Mouse (Mus musculus): ENCODE data around the gene Nfat5. TPM values are rescaled to one million over a fixed set of nuclear protein-coding genes. Genes with fewer than 3 reads are reported as not detected.

Nfat5 gene
- polyA plus RNA-seq, 1 experiment from 2014 or later, result 12.0 TPM

- Histone ChIP-seq H3K4me2 (replicated peaks) (no peak overlapping the region), H3K27me3 (ENCODE audit: control insufficient read depth, insufficient read depth, low read length) (no peaks in the 10 kb centered on the region), H3K27ac (no peak overlapping the region), H3K4me1 (replicated peaks; ENCODE audit: control insufficient read depth, insufficient read depth, low read length) (no peaks in the 10 kb centered on the region), H3K9ac (no peak overlapping the region), H3K9me3 (ENCODE audit: control insufficient read depth, low read length) (no peaks in the 10 kb centered on the region), H3K36me3 (replicated peaks; ENCODE audit: control insufficient read depth, insufficient read depth) (no peaks in the 10 kb centered on the region; the same call in 1 of the 2 replicates), H3K4me3 (replicated peaks; ENCODE audit: low read length) (no peak overlapping the region)
- DNase-seq (ENCODE audit: low spot score) (no peak), ATAC-seq (ENCODE audit: low FRiP score) (no peak)
- WGBS, result 80% methylated on average over 1 of the region's 1 CpGs
These were observed 36.3 kb downstream of the Nfat5 start for GRCm38 (mm10) chr8:107329595-107329994.

DNA sequence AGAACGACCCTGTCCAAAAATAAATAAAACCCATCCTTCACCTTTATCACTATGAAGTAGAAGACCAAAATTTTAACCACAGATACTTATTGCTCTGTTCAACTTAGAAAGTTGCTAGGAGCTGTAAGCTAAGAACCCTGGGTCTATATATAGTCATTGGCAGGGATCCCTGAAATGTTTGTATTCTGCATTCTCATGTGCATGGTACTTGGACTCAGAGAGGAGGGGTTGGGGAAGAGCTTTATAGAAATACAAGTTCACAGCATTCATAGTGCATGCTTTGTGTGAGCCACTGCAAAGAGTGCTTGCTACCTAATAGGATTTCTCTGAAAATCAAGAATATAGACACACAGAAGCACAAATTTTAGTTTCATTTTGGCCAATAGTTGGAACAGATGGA, 43.2 kb downstream of the Nfat5 start:
- no peaks in the 10 kb centered on the region for H3K27me3 ChIP-seq (ENCODE audit: control insufficient read depth, insufficient read depth, low read length)
- H3K4me3 ChIP-seq (replicated peaks; ENCODE audit: low read length), result no peak overlapping the region
- no peak overlapping the region for H3K4me2 ChIP-seq (replicated peaks)
- H3K36me3 ChIP-seq (replicated peaks; ENCODE audit: control insufficient read depth, insufficient read depth), result peaks cover 16% of the 10 kb centered on the region; the same call in 1 of the 2 replicates
- no peak overlapping the region for H3K27ac ChIP-seq
- H3K9ac ChIP-seq, result no peak overlapping the region
- no peak for DNase-seq (ENCODE audit: low spot score)
- H3K4me1 ChIP-seq (replicated peaks; ENCODE audit: control insufficient read depth, insufficient read depth, low read length), result no peaks in the 10 kb centered on the region
- no peak for ATAC-seq (ENCODE audit: low FRiP score)
- no peaks in the 10 kb centered on the region for H3K9me3 ChIP-seq (ENCODE audit: control insufficient read depth, low read length)
- WGBS, result 96% methylated on average over 1 of the region's 1 CpGs

DNA sequence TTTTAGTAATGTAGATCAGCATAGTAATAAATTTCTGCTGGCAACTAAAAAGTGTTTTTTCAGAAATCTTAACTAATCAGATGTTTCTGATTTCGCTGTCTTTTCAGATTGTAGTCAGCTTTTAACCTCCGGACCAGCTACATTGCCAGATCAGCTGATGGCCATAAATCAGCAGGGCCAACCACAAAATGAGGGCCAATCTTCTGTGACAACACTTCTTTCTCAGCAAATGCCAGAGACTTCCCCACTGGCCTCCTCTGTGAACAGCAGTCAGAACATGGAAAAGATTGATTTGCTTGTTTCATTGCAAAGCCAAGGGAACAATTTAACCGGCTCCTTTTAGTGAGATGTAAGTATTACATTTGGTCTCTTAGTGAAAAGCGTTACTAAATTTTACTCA, 77.0 kb downstream of the Nfat5 start:
- H3K4me2 ChIP-seq (replicated peaks), result no peak overlapping the region
- H3K4me3 ChIP-seq (replicated peaks; ENCODE audit: low read length), result no peak overlapping the region
- WGBS, result 95% methylated on average over 4 of the region's 4 CpGs
- no peaks in the 10 kb centered on the region for H3K9me3 ChIP-seq (ENCODE audit: control insufficient read depth, low read length)
- H3K9ac ChIP-seq, result no peak overlapping the region
- DNase-seq (ENCODE audit: low spot score) (no peak), ATAC-seq (ENCODE audit: low FRiP score) (no peak)
- no peaks in the 10 kb centered on the region for H3K27me3 ChIP-seq (ENCODE audit: control insufficient read depth, insufficient read depth, low read length)
- H3K4me1 ChIP-seq (replicated peaks; ENCODE audit: control insufficient read depth, insufficient read depth, low read length), result no peaks in the 10 kb centered on the region
- peaks cover 82% of the 10 kb centered on the region for H3K36me3 ChIP-seq (replicated peaks; ENCODE audit: control insufficient read depth, insufficient read depth)
- no peak overlapping the region for H3K27ac ChIP-seq

DNA sequence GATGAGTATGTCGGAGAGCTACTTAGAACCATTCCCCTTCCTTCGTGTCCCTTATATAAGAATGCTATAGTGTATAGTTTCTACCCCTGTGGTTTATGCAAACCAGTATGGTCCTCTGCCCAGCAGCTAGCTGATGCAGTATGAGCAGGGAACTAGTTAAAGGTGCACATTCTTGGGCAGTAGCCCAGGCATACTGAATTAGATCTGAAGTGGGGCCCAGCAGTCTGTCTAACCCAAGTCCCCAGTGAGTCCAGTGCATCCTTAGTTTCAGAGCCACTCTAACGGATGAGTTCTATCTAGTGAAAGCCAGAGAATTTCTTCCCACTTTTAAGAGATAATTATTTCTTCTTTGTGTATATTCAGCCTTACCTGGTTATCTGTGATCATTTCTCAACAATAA, 84.1 kb downstream of the Nfat5 start:
- no peak for DNase-seq (ENCODE audit: low spot score)
- peaks cover 40% of the 10 kb centered on the region for H3K36me3 ChIP-seq (replicated peaks; ENCODE audit: control insufficient read depth, insufficient read depth)
- no peak overlapping the region for H3K4me2 ChIP-seq (replicated peaks)
- no peaks in the 10 kb centered on the region for H3K9me3 ChIP-seq (ENCODE audit: control insufficient read depth, low read length)
- H3K27ac ChIP-seq, result no peak overlapping the region
- 93% methylated on average over 3 of the region's 3 CpGs for WGBS
- H3K4me3 ChIP-seq (replicated peaks; ENCODE audit: low read length), result no peak overlapping the region
- H3K27me3 ChIP-seq (ENCODE audit: control insufficient read depth, insufficient read depth, low read length), result no peaks in the 10 kb centered on the region
- no peaks in the 10 kb centered on the region for H3K4me1 ChIP-seq (replicated peaks; ENCODE audit: control insufficient read depth, insufficient read depth, low read length)
- no peak overlapping the region for H3K9ac ChIP-seq
- no peak for ATAC-seq (ENCODE audit: low FRiP score)

DNA sequence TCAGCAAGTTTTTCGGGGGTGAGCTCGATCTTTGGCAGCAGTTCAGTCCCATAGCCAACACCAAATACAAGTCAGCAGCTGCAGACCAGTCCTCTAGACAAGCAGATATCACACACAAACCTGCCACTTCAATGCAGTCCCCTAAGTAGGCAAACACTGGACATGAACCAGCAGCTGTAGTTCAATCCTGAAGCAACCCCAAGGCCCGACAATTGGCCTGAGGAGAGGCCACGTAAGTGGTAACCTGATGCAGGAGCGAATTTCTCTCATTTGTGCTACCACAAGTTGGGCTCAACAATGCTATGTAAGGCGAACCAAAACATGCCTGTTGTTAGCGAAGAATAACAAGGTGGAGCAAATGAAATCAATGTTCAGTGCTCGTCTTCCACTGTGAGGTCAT, 87.5 kb downstream of the Nfat5 start:
- WGBS, result 95% methylated on average over 8 of the region's 8 CpGs
- no peaks in the 10 kb centered on the region for H3K9me3 ChIP-seq (ENCODE audit: control insufficient read depth, low read length)

DNA sequence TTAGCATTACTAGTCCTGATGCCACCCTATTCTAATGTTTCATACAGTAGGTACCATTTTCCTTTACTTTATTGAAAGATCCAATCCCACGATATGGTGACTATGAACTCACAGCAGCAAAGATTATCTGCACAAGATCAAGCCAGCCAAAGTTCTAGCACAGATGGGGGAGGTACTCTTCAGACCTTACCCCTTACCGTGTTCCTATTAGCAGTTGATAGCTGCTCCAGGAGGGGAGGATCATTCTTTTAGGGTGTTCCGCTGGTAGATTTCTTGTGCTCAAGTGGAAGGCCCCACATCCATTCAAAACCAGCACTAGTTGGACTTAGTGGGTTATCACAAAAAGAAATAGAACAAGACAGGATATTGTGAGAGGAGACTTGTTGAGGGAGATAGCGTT, 88.4 kb downstream of the Nfat5 start:
- Histone ChIP-seq H3K36me3 (replicated peaks; ENCODE audit: control insufficient read depth, insufficient read depth) (peaks cover 25% of the 10 kb centered on the region), H3K27ac (no peak overlapping the region), H3K27me3 (ENCODE audit: control insufficient read depth, insufficient read depth, low read length) (no peaks in the 10 kb centered on the region), H3K4me3 (replicated peaks; ENCODE audit: low read length) (no peak overlapping the region), H3K9me3 (ENCODE audit: control insufficient read depth, low read length) (no peaks in the 10 kb centered on the region), H3K9ac (no peak overlapping the region), H3K4me1 (replicated peaks; ENCODE audit: control insufficient read depth, insufficient read depth, low read length) (no peaks in the 10 kb centered on the region), H3K4me2 (replicated peaks) (no peak overlapping the region)
- no peak for ATAC-seq (ENCODE audit: low FRiP score)
- WGBS, result 92% methylated on average over 4 of the region's 4 CpGs
- DNase-seq (ENCODE audit: low spot score), result no peak

More for the DNA sequence above, 87.5 kb downstream of the Nfat5 start:
- no peaks in the 10 kb centered on the region for H3K27me3 ChIP-seq (ENCODE audit: control insufficient read depth, insufficient read depth, low read length)
- H3K4me1 ChIP-seq (replicated peaks; ENCODE audit: control insufficient read depth, insufficient read depth, low read length), result no peaks in the 10 kb centered on the region
- DNase-seq (ENCODE audit: low spot score) (no peak), ATAC-seq (ENCODE audit: low FRiP score) (no peak)
- no peak overlapping the region for H3K9ac ChIP-seq
- no peak overlapping the region for H3K27ac ChIP-seq
- peaks cover 25% of the 10 kb centered on the region for H3K36me3 ChIP-seq (replicated peaks; ENCODE audit: control insufficient read depth, insufficient read depth)
- no peak overlapping the region for H3K4me3 ChIP-seq (replicated peaks; ENCODE audit: low read length)
- no peak overlapping the region for H3K4me2 ChIP-seq (replicated peaks)

DNA sequence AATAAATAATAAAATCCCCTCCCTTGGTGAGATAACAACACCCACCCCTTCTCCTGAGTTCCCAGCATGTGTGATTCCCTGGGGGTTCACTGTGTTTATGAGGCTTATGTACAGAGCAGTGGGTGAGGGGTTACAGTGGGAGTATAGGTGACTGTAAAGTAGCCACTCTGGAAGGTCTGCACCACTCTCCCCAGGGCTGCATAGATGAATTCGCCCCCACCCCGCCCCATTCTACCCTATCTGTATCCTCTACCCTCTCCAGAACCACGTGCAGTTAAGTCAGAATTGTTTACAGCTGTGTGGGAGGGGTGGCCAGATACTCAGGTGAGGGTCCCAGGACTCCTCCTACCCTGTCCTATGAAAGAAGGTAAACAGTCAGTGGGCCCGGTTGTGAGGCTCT, 89.6 kb downstream of the Nfat5 start:
- Histone ChIP-seq H3K27me3 (ENCODE audit: control insufficient read depth, insufficient read depth, low read length) (no peaks in the 10 kb centered on the region), H3K36me3 (replicated peaks; ENCODE audit: control insufficient read depth, insufficient read depth) (peaks cover 23% of the 10 kb centered on the region), H3K9me3 (ENCODE audit: control insufficient read depth, low read length) (no peaks in the 10 kb centered on the region), H3K4me2 (replicated peaks) (no peak overlapping the region), H3K9ac (no peak overlapping the region), H3K4me1 (replicated peaks; ENCODE audit: control insufficient read depth, insufficient read depth, low read length) (no peaks in the 10 kb centered on the region), H3K4me3 (replicated peaks; ENCODE audit: low read length) (no peak overlapping the region), H3K27ac (no peak overlapping the region)
- ATAC-seq (ENCODE audit: low FRiP score), result no peak
- DNase-seq (ENCODE audit: low spot score), result no peak
- 81% methylated on average over 4 of the region's 4 CpGs for WGBS

- Histone ChIP-seq H3K9me3 (ENCODE audit: control insufficient read depth, low read length) (no peaks in the 10 kb centered on the region), H3K27ac (no peak overlapping the region), H3K36me3 (replicated peaks; ENCODE audit: control insufficient read depth, insufficient read depth) (peaks cover 7% of the 10 kb centered on the region; the same call in 1 of the 2 replicates), H3K27me3 (ENCODE audit: control insufficient read depth, insufficient read depth, low read length) (no peaks in the 10 kb centered on the region), H3K9ac (no peak overlapping the region), H3K4me2 (replicated peaks) (no peak overlapping the region), H3K4me3 (replicated peaks; ENCODE audit: low read length) (no peak overlapping the region), H3K4me1 (replicated peaks; ENCODE audit: control insufficient read depth, insufficient read depth, low read length) (0 out of 2 replicates have a peak, but pooled peaks cover 3% of the 10 kb centered on the region)
- DNase-seq (ENCODE audit: low spot score) (no peak), ATAC-seq (ENCODE audit: low FRiP score) (no peak)
- WGBS, result 61% methylated on average over 5 of the region's 5 CpGs
These were observed 91.4 kb downstream of the Nfat5 start for GRCm38 (mm10) chr8:107384651-107385050.

GRCm38 (mm10) chr8:107385063-107385462, 91.8 kb downstream of the Nfat5 start:
- Histone ChIP-seq H3K9me3 (ENCODE audit: control insufficient read depth, low read length) (no peaks in the 10 kb centered on the region), H3K27ac (no peak overlapping the region), H3K27me3 (ENCODE audit: control insufficient read depth, insufficient read depth, low read length) (no peaks in the 10 kb centered on the region), H3K4me3 (replicated peaks; ENCODE audit: low read length) (no peak overlapping the region), H3K4me1 (replicated peaks; ENCODE audit: control insufficient read depth, insufficient read depth, low read length) (0 out of 2 replicates have a peak, but pooled peaks cover 3% of the 10 kb centered on the region), H3K36me3 (replicated peaks; ENCODE audit: control insufficient read depth, insufficient read depth) (peaks cover 4% of the 10 kb centered on the region; the same call in 1 of the 2 replicates), H3K9ac (no peak overlapping the region), H3K4me2 (replicated peaks) (no peak overlapping the region)
- 100% methylated on average over 2 of the region's 2 CpGs for WGBS
- DNase-seq (ENCODE audit: low spot score) (no peak), ATAC-seq (ENCODE audit: low FRiP score) (no peak)

- Histone ChIP-seq H3K4me2 (replicated peaks) (no peak overlapping the region), H3K9ac (no peak overlapping the region), H3K36me3 (replicated peaks; ENCODE audit: control insufficient read depth, insufficient read depth) (no peaks in the 10 kb centered on the region), H3K27ac (no peak overlapping the region), H3K9me3 (ENCODE audit: control insufficient read depth, low read length) (no peaks in the 10 kb centered on the region), H3K27me3 (ENCODE audit: control insufficient read depth, insufficient read depth, low read length) (no peaks in the 10 kb centered on the region), H3K4me1 (replicated peaks; ENCODE audit: control insufficient read depth, insufficient read depth, low read length) (0 out of 2 replicates have a peak, but pooled peaks cover 3% of the 10 kb centered on the region), H3K4me3 (replicated peaks; ENCODE audit: low read length) (no peak overlapping the region)
- DNase-seq (ENCODE audit: low spot score) (no peak), ATAC-seq (ENCODE audit: low FRiP score) (no peak)
- 58% methylated on average over 5 of the region's 5 CpGs for WGBS
These were observed 92.9 kb downstream of the Nfat5 start for GRCm38 (mm10) chr8:107386171-107386570.

Measured in hindbrain, embryonic 14.5 days (tissue).